Mouse (Mus musculus) liver, embryonic 14.5 days (tissue): ENCODE data around the gene Lbp. TPM values are rescaled to one million over a fixed set of nuclear protein-coding genes. Genes with fewer than 3 reads are reported as not detected.

Source experiments
- ATAC-seq: fragments of 200-750 bp; cut with Nextera tagmentation; 2 replicates; pipeline ENCODE4 v1.8.0; 2017; ENCODE audit warnings: moderate number of reproducible peaks, mild to moderate bottlenecking, moderate library complexity; ENCODE audit not compliant: insufficient read depth
- DNase-seq, 3 experiments: peaks; one replicate each; pipeline ENCODE4 v3.0.0-alpha.2; 2012 to 2013; ENCODE audit warnings: low read depth in 3 of 3, low spot score in 3 of 3
- H3K27ac ChIP-seq: fragments of 300-500 bp; sonication (generic); 2 replicates; pipeline ENCODE4 v1.5.1; 2014; ENCODE audit warnings: moderate library complexity, mild to moderate bottlenecking, control low read depth, inconsistent platforms
- H3K27me3 ChIP-seq: fragments of 300-500 bp; sonication (generic); 2 replicates; pipeline ENCODE4 v1.6.1; 2014; ENCODE audit warnings: mild to moderate bottlenecking, low read length, moderate library complexity; ENCODE audit not compliant: control insufficient read depth, insufficient read depth
- H3K36me3 ChIP-seq: fragments of 300-500 bp; sonication (generic); replicated peaks from 2 replicates; pipeline ENCODE4 v1.6.1; 2014; ENCODE audit warnings: low read depth; ENCODE audit not compliant: control insufficient read depth, insufficient read depth
- H3K4me1 ChIP-seq, 2 experiments: fragments of 200-500 bp in 1 of 2; fragments of 300-500 bp in 1 of 2; sonication (generic) in 1 of 2; replicated peaks; 2 replicates each; pipeline ENCODE4 v1.6.1; 2012 to 2014; ENCODE audit warnings: antibody characterized with exemption in 1 of 2, inconsistent platforms in 1 of 2, low read length in 1 of 2; ENCODE audit not compliant: control insufficient read depth in 2 of 2, insufficient read depth in 2 of 2
- H3K4me2 ChIP-seq: fragments of 300-500 bp; sonication (generic); 2 replicates; pipeline ENCODE4 v1.6.1; 2014; ENCODE audit warnings: low read depth, mild to moderate bottlenecking, control low read depth, moderate library complexity
- H3K4me3 ChIP-seq, 2 experiments: fragments of 200-500 bp in 1 of 2; fragments of 300-500 bp in 1 of 2; sonication (generic) in 1 of 2; 2 replicates each; pipeline ENCODE4 v1.5.1; 2012 to 2014; ENCODE audit warnings: low read depth in 2 of 2, low read length in 2 of 2, mild to moderate bottlenecking in 2 of 2, control low read depth in 1 of 2, inconsistent platforms in 1 of 2, moderate library complexity in 1 of 2; ENCODE audit not compliant: insufficient read depth in 1 of 2
- H3K9ac ChIP-seq: fragments of 300-500 bp; sonication (generic); replicated peaks from 2 replicates; pipeline ENCODE4 v1.6.1; 2014; ENCODE audit warnings: mild to moderate bottlenecking, control low read depth, moderate library complexity
- H3K9me3 ChIP-seq: fragments of 300-500 bp; sonication (generic); 2 replicates; pipeline ENCODE4 v1.6.1; 2016; ENCODE audit warnings: low read length, mixed read lengths; ENCODE audit not compliant: control insufficient read depth
- CTCF ChIP-seq: IDR thresholded peaks from 2 replicates; pipeline ENCODE4 v1.5.1; 2016; ENCODE audit warnings: antibody characterized with exemption, low read depth, control low read depth
- EP300 ChIP-seq: IDR thresholded peaks from 2 replicates; pipeline ENCODE4 v1.6.1; 2016; ENCODE audit warnings: antibody characterized with exemption, low read depth
- WGBS: fragments of 180-500 bp; shearing (Covaris S2); extraction: QIAGEN DNeasy Blood & Tissue Kit; methylation state at CpG from one replicate; pipeline ENCODE4 v1.1.7; 2014; ENCODE audit not compliant: insufficient replicate concordance; 5-methylcytosine and 5-hydroxymethylcytosine counted together
- polyA plus RNA-seq, 2 experiments: library from polyadenylated mRNA; depleted of rRNA in 1 of 2; stranded (reverse) in 1 of 2; unstranded in 1 of 2; fragments of >200 nt; fragmentation: Nextera tagmentation in 1 of 2; extraction: Ambion mirVana in 1 of 2; gene quantifications; 2 replicates each; pipeline versions ENCODE4 v1.2.1 to v1.2.3; 2012 to 2014

Gene Lbp
- polyA plus RNA-seq, 2 experiments, result 22.9 to 31.6 TPM

DNA sequence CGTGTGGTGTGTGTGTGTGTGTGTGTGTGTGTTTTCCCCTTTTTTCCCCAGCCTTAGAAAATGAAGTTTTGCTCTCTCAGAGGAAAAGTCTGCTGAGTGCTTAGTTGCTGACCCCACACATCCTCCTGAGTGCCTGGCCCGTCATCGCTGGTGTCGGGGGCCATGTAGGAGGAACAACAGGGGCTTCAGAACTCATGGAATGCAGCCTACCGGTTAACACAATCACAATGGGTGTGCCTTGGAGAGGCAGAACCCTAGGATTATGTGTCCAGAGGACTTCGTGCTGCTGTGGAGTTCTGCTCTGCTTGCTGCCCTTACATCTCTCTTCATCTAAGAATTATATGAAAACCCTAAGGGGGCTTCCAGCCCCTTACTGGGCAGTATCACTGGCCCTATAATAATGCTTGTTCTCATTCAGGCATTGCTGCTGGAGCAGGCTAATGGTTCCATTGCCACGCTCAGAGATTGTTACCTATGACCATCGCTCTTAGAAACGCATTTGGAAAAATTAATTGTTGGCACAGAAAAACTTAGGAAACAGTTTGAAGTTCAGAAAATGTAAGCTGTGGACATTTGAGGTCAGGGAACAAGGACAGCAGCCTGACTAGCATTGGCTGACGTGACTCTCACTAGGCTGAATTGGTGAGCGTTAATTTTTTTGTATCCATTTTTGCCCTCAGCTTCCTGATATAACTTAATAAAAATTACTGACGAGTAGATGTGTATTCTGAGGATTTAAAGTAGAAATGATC is 59.0 kb downstream of the Lbp start:
- DNase-seq, result no peak
- H3K36me3 ChIP-seq, result no peaks in the 10 kb centered on the region
- H3K4me3 ChIP-seq, result no peak overlapping the region
- no peaks in the 10 kb centered on the region for H3K9me3 ChIP-seq
- no peaks in the 10 kb centered on the region for H3K27me3 ChIP-seq
- TF ChIP-seq EP300, result no peak
- no peak for TF ChIP-seq CTCF
- no peak overlapping the region for H3K27ac ChIP-seq
- no peak overlapping the region for H3K9ac ChIP-seq
- peaks cover 3 to 4% of the 10 kb centered on the region in 2 experiments; a peak in 2 of 4 replicates for H3K4me1 ChIP-seq
- 64% methylated on average over 12 of the region's 12 CpGs for WGBS
- no peak for ATAC-seq
- no peak overlapping the region for H3K4me2 ChIP-seq

DNA sequence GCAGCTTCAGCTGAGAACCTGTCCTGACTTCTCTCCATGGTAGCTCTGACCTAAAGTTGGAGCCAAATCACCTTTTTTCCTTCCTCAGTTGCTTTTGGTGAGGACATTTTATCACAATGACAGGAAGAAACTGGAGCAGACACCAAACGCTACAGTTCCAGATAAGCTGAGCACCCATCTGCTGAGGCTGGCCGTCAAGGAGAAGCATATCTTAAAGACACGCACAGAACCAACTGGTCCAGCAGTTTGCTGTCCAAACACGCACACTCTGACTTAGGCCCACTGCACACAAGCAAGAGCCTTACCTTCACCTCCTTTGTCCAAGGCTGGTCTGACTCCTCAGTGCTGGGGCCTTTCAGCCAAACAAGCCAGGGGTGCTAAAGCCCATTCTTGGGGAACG is 61.4 kb downstream of the Lbp start:
- WGBS, result 36% methylated on average over 5 of the region's 5 CpGs
- DNase-seq, result no peak
- no peaks in the 10 kb centered on the region for H3K9me3 ChIP-seq
- no peaks in the 10 kb centered on the region for H3K27me3 ChIP-seq
- no peak overlapping the region for H3K4me2 ChIP-seq
- H3K4me3 ChIP-seq, result no peak overlapping the region
- no peak overlapping the region for H3K27ac ChIP-seq
- no peak for TF ChIP-seq EP300
- no peaks in the 10 kb centered on the region for H3K4me1 ChIP-seq
- no peak for ATAC-seq
- no peak overlapping the region for H3K9ac ChIP-seq
- no peaks in the 10 kb centered on the region for H3K36me3 ChIP-seq

DNA sequence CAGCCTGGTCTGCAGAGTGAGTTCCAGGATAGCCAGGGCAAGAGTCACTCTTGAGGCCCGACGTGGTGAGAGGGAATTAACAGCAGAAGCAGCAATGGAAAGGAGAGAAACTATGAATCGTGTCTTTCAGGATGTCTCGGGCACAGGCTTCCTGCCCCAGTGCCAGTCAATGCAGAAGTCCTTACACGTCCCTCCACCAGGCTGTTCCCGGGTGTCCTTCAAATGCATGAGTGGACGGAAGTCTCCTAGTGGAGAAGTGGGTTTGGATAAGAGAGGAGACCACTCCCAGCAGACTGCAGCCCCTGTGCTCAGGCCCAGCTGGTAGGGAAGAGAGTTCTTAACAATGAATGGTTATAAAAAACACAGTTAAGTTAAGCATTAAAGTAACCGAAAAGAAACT is 62.0 kb downstream of the Lbp start:
- no peak for DNase-seq
- Histone ChIP-seq H3K27me3 (no peaks in the 10 kb centered on the region), H3K36me3 (no peaks in the 10 kb centered on the region), H3K27ac (no peak overlapping the region), H3K9me3 (no peaks in the 10 kb centered on the region), H3K9ac (no peak overlapping the region), H3K4me2 (no peak overlapping the region), H3K4me3 (no peak overlapping the region), H3K4me1 (peaks cover 0 to 3% of the 10 kb centered on the region in 2 experiments; a peak in 1 of 4 replicates)
- WGBS, result 76% methylated on average over 8 of the region's 8 CpGs
- no peak for TF ChIP-seq EP300
- TF ChIP-seq CTCF, result no peak
- no peak for ATAC-seq

DNA sequence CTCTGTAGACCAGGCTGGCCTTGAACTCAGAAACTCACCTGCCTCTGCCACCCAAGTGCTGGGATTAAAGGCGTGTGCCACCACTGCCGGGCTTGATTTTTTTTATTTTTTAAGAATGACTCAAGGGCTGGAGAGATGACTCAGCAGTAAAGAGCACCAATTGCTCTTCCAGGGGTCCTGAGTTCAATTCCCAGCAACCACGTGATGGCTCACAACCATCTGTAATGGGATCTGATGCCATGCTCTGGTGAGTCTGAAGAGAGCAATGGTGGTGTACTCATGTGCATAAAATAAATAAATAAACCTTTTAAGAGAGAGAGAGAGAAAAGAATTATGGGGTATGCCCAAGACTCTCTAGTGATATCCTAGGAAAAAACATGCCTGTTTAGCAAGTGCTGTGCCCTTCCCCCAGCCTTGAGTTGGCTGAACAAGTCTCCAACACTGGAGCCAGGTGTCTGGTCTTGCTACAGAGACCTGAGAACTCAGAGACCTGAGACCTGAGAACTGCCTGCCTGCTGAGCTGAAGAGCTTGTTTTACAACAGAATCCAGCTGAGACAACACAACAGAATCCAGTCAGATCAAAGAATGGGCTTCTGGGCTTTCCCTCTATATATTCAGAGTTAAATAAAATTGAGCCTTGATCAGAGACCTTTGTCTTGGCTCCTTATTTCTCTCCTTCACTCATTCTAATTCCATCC is 63.3 kb downstream of the Lbp start:
- H3K9ac ChIP-seq, result no peak overlapping the region
- peaks cover 2% of the 10 kb centered on the region for H3K27me3 ChIP-seq
- H3K9me3 ChIP-seq, result no peaks in the 10 kb centered on the region
- H3K36me3 ChIP-seq, result no peaks in the 10 kb centered on the region
- no peak for DNase-seq
- ATAC-seq, result no peak
- no peak for TF ChIP-seq EP300
- TF ChIP-seq CTCF, result no peak
- no peak overlapping the region for H3K27ac ChIP-seq
- WGBS, result 63% methylated on average over 3 of the region's 3 CpGs
- peaks cover 0 to 3% of the 10 kb centered on the region in 2 experiments; a peak in 1 of 4 replicates for H3K4me1 ChIP-seq
- H3K4me3 ChIP-seq, result no peak overlapping the region
- no peak overlapping the region for H3K4me2 ChIP-seq

DNA sequence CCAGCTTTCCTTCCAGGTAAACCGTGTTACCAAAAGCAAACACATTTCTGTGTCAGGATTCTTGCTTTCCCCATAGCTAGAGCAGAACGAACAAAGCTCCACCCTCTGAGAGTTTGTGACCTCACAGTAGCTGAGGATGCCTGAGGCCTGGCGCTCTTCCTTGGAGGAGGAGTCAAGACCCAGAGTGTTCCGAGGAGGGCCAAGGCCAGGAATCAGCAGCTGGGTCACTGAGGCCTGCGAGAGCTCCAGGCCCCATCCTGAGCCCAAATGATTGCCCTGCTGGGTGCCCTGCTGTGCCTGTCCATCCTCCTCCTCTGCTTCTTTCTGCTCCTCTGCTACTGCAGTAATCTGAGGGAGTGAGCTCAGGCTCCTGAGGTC is 63.9 kb downstream of the Lbp start:
- no peak for DNase-seq
- Histone ChIP-seq H3K4me2 (no peak overlapping the region), H3K4me3 (no peak overlapping the region), H3K27me3 (peaks cover 7% of the 10 kb centered on the region), H3K4me1 (peaks cover 0 to 3% of the 10 kb centered on the region in 2 experiments; a peak in 1 of 4 replicates), H3K9ac (no peak overlapping the region), H3K27ac (no peak overlapping the region), H3K9me3 (no peaks in the 10 kb centered on the region), H3K36me3 (no peaks in the 10 kb centered on the region)
- TF ChIP-seq EP300 (no peak), CTCF (no peak)
- 45% methylated on average over 5 of the region's 5 CpGs for WGBS
- no peak for ATAC-seq
